Mouse (Mus musculus): ENCODE data around the gene Mpo.

GRCm38 (mm10) chr11:87840676-87841075, 47.3 kb downstream of the Mpo start:
- TF ChIP-seq CTCF (IDR thresholded peaks at IDR 0.05; ENCODE audit: low read depth) (no peak), EP300 (IDR thresholded peaks at IDR 0.05; ENCODE audit: low read depth) (no peak)

All from liver, embryonic 14.5 days (tissue).